Mouse (Mus musculus) megakaryocyte, embryonic 14.5 days (primary cell): ENCODE measurements around the gene Mrgprh.

ENCODE experiments used
- FLI1 ChIP-seq: IDR thresholded peaks from 2 replicates; pipeline ENCODE4 v1.6.1; 2012; ENCODE audit warnings: low read length, inconsistent platforms, mixed read lengths
- GATA1 ChIP-seq: IDR thresholded peaks from 3 replicates; pipeline ENCODE4 v1.6.1; 2012; ENCODE audit warnings: mixed read lengths, low read length, inconsistent platforms, borderline replicate concordance

DNA sequence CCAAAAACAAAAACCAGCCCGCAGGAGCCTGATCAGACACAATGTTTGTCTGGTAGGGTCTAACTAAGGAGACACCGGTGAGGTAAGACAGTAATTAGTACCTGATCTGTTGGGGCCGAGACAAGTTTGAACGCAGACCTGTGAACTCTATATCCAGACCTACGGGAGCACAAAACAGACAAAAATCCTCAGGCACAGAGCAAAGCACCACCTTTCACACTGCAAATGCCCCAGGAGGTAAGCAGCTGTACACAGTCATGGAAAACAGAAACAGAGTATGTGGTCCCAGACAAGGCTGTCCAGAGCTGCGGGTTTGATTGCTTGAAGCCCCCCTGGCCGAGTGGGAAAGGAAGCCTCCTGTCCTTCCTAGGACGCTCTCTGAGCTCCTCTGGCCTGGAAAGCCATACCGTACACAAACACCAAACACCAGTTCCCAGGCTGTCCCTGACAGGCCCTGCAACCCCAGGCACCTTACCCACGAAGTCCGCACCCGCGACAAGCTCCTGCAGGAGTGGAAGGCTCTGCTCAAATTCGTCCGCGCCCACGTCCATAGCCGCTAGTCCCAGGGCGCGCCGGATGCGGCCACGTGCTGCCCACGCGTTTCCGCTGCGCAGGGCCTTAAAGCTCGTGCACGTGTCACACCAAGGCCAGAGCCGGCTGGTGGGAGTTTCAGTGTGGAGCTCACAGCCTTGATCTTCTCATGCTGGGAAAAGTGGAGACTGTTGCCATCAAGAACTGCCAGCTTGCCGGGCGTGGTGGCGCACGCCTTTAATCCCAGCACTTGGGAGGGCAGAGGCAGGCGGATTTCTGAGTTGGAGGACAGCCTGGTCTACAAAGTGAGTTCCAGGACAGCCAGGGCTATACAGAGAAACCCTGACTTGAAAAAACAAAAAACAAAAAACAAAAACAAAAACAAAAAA lies 33.8 kb downstream of the Mrgprh start, which contains the start of gene Pnldc1:
- TF ChIP-seq GATA1 (no peak), FLI1 (no peak)
